ENCODE assay signal across 11 mouse cellular contexts in the genomic region with DNA sequence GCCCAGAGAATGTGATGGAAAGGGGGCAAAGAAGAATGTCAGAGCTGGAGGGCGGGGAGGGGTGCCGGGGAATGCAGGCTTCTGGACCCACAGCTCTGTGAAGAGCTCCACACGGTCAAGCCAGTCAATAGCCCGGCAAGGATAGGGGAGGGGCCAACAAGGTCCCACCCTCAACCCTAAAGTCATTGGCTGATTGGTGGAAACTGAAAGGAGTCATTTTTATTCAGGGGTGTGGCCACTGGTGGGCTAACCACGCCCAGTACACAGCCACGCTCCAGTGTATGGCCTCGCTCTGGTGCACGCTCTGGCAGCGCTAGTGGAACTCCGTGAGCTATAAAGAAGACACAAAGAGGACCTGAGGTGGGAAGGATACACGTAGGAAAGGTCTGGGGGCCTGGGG. TPM values are rescaled to one million over a fixed set of nuclear protein-coding genes. Genes with fewer than 3 reads are reported as not detected.
DNase-seq lines count a peak whose midpoint lies in the region; ATAC-seq and TF ChIP-seq lines count a peak whose summit lies in the region.
"Had no signal": no experiment of that assay in that cellular context is flagged by ENCODE, and none has a peak within 500 bp of the region (broad histone marks: within the 10 kb centered on the region; RNA-seq: fewer than 3 reads in every experiment).

No protein-coding gene starts in this region.

- ATAC-seq in midbrain, embryonic 15.5 days (replicated peaks), result no peak
- peak; percentile 28; the same call in 1 of the 2 replicates for ATAC-seq in intestine, postnatal 0 days
- ATAC-seq in stomach, embryonic 16.5 days (ENCODE audit: insufficient read depth, low FRiP score), result peak; percentile 46; the same call in 1 of the 2 replicates
- no peak for ATAC-seq in monocyte, adult 5-6 weeks (replicated peaks; ENCODE audit: insufficient number of reproducible peaks, low FRiP score, low TSS enrichment, poor library complexity, severe bottlenecking)
- ATAC-seq: activated CD4-positive, CD25-positive, alpha-beta regulatory T cell, adult 4 months had no signal

- H3K9ac ChIP-seq in midbrain, embryonic 15.5 days, result no peak overlapping the region
- H3K9ac ChIP-seq in intestine, postnatal 0 days (ENCODE audit: low read depth, low read length), result no peak overlapping the region
- H3K9ac ChIP-seq in stomach, embryonic 16.5 days (ENCODE audit: low read length), result no peak overlapping the region
- H3K9ac ChIP-seq: embryonic facial prominence, embryonic 15.5 days had no signal

- 23% methylated on average over 11 of the region's 11 CpGs for WGBS in midbrain, embryonic 10.5 days
- WGBS in midbrain, embryonic 15.5 days, result 28% methylated on average over 11 of the region's 11 CpGs
- 20% methylated on average over 11 of the region's 11 CpGs for WGBS in embryonic facial prominence, embryonic 10.5 days
- 21% methylated on average over 11 of the region's 11 CpGs for WGBS in intestine, postnatal 0 days
- 14% methylated on average over 11 of the region's 11 CpGs for WGBS in stomach, embryonic 16.5 days

- H3K4me2 ChIP-seq in midbrain, embryonic 15.5 days, result no peak overlapping the region
- H3K4me2 ChIP-seq in intestine, postnatal 0 days (replicated peaks; ENCODE audit: low read depth), result no peak overlapping the region
- no peak overlapping the region for H3K4me2 ChIP-seq in stomach, embryonic 16.5 days (ENCODE audit: low read depth, low read length)
- H3K4me2 ChIP-seq: embryonic facial prominence, embryonic 15.5 days had no signal

- H3K4me3 ChIP-seq in midbrain, embryonic 10.5 days, result no peak overlapping the region
- H3K4me3 ChIP-seq in midbrain, embryonic 15.5 days, result no peak overlapping the region
- H3K4me3 ChIP-seq in embryonic facial prominence, embryonic 10.5 days, result no peak overlapping the region
- no peak overlapping the region for H3K4me3 ChIP-seq in intestine, postnatal 0 days (ENCODE audit: low read depth, low read length)
- H3K4me3 ChIP-seq in stomach, embryonic 16.5 days (replicated peaks; ENCODE audit: low read length), result no peak overlapping the region
- H3K4me3 ChIP-seq: embryonic facial prominence, embryonic 15.5 days had no signal

- DNase-seq in midbrain, embryonic 10.5 days (ENCODE audit: low spot score), result peak; percentile 63
- peak; percentile 66 for DNase-seq in embryonic facial prominence, embryonic 10.5 days (ENCODE audit: low spot score)
- DNase-seq in thymus, adult 18-20 months, result no peak

- H3K27ac ChIP-seq in midbrain, embryonic 10.5 days (replicated peaks), result no peak overlapping the region
- H3K27ac ChIP-seq in midbrain, embryonic 15.5 days, result no peak overlapping the region
- H3K27ac ChIP-seq in embryonic facial prominence, embryonic 10.5 days (replicated peaks), result no peak overlapping the region
- H3K27ac ChIP-seq in intestine, postnatal 0 days (ENCODE audit: low read depth, low read length), result no peak overlapping the region
- H3K27ac ChIP-seq in stomach, embryonic 16.5 days (ENCODE audit: low read length), result no peak overlapping the region
- H3K27ac ChIP-seq: embryonic facial prominence, embryonic 15.5 days had no signal

- no peak for TF ChIP-seq CTCF in intestine, postnatal 0 days (IDR thresholded peaks at IDR 0.05; ENCODE audit: low read depth)

- no peaks in the 10 kb centered on the region for H3K9me3 ChIP-seq in midbrain, embryonic 10.5 days (replicated peaks)
- no peaks in the 10 kb centered on the region for H3K9me3 ChIP-seq in midbrain, embryonic 15.5 days
- H3K9me3 ChIP-seq in embryonic facial prominence, embryonic 10.5 days, result no peaks in the 10 kb centered on the region
- no peaks in the 10 kb centered on the region for H3K9me3 ChIP-seq in intestine, postnatal 0 days (ENCODE audit: control insufficient read depth)
- H3K9me3 ChIP-seq in stomach, embryonic 16.5 days (replicated peaks; ENCODE audit: control insufficient read depth, low read length), result no peaks in the 10 kb centered on the region
- H3K9me3 ChIP-seq: embryonic facial prominence, embryonic 15.5 days had no signal

- H3K36me3 ChIP-seq in midbrain, embryonic 10.5 days, result no peaks in the 10 kb centered on the region
- H3K36me3 ChIP-seq in midbrain, embryonic 15.5 days (replicated peaks), result no peaks in the 10 kb centered on the region
- H3K36me3 ChIP-seq in embryonic facial prominence, embryonic 10.5 days (replicated peaks), result no peaks in the 10 kb centered on the region
- no peaks in the 10 kb centered on the region for H3K36me3 ChIP-seq in intestine, postnatal 0 days (ENCODE audit: control insufficient read depth, insufficient read depth)
- H3K36me3 ChIP-seq in stomach, embryonic 16.5 days (ENCODE audit: control insufficient read depth, insufficient read depth, low read length), result no peaks in the 10 kb centered on the region
- H3K36me3 ChIP-seq: embryonic facial prominence, embryonic 15.5 days had no signal

- H3K27me3 ChIP-seq in midbrain, embryonic 10.5 days (ENCODE audit: low read depth, poor library complexity, severe bottlenecking), result peaks cover 100% of the 10 kb centered on the region
- peaks cover 44% of the 10 kb centered on the region for H3K27me3 ChIP-seq in midbrain, embryonic 15.5 days (replicated peaks)
- peaks cover 100% of the 10 kb centered on the region for H3K27me3 ChIP-seq in embryonic facial prominence, embryonic 10.5 days (replicated peaks; ENCODE audit: low read depth, poor library complexity, severe bottlenecking)
- peaks cover 74% of the 10 kb centered on the region for H3K27me3 ChIP-seq in intestine, postnatal 0 days (replicated peaks; ENCODE audit: control insufficient read depth, insufficient read depth, low read length)
- H3K27me3 ChIP-seq in stomach, embryonic 16.5 days (ENCODE audit: control insufficient read depth, insufficient read depth, low read length), result peaks cover 90% of the 10 kb centered on the region

- H3K4me1 ChIP-seq in midbrain, embryonic 10.5 days, result peaks cover 51% of the 10 kb centered on the region
- 0 out of 2 replicates have a peak, but pooled peaks cover 9% of the 10 kb centered on the region for H3K4me1 ChIP-seq in midbrain, embryonic 15.5 days
- peaks cover 36% of the 10 kb centered on the region for H3K4me1 ChIP-seq in embryonic facial prominence, embryonic 10.5 days
- no peaks in the 10 kb centered on the region for H3K4me1 ChIP-seq in intestine, postnatal 0 days (replicated peaks; ENCODE audit: control insufficient read depth, insufficient read depth, low read length)
- 0 out of 2 replicates have a peak, but pooled peaks cover 2% of the 10 kb centered on the region for H3K4me1 ChIP-seq in stomach, embryonic 16.5 days (ENCODE audit: control insufficient read depth, insufficient read depth, low read length)

RNA-seq across cellular contexts. Expression of a gene that starts 23.2 kb away (rescaled TPM):
- polyA plus RNA-seq in midbrain, embryonic 10.5 days (2016; fragmentation: Nextera tagmentation; extraction: Ambion mirVana), result not detected in 2 replicates
- polyA plus RNA-seq in midbrain, embryonic 15.5 days (2015; fragmentation: Nextera tagmentation; extraction: Ambion mirVana), result not detected in 2 replicates
- polyA plus RNA-seq in embryonic facial prominence, embryonic 10.5 days (2016; fragmentation: Nextera tagmentation; extraction: Ambion mirVana), result not detected in 2 replicates
- not detected in 2 replicates for polyA plus RNA-seq in intestine, postnatal 0 days (2015; fragmentation: Nextera tagmentation; extraction: Ambion mirVana)
- not detected in 2 replicates for polyA plus RNA-seq in stomach, embryonic 16.5 days (2015; fragmentation: Nextera tagmentation; extraction: Ambion mirVana)
- not detected in 3 replicates for total RNA-seq in monocyte, adult 5-6 weeks (2017)
- total RNA-seq: liver, adult 2 months had no signal
- polyA plus RNA-seq: activated CD4-positive, CD25-positive, alpha-beta regulatory T cell, adult 4 months; embryonic facial prominence, embryonic 15.5 days; heart, embryonic 16.5 days; liver, adult 2 months had no signal

RNA-seq across cellular contexts. Expression of a gene that starts 58.3 kb away (rescaled TPM):
- polyA plus RNA-seq in midbrain, embryonic 10.5 days (2016; fragmentation: Nextera tagmentation; extraction: Ambion mirVana), result 6.4 and 8.1 TPM in 2 replicates
- polyA plus RNA-seq in midbrain, embryonic 15.5 days (2015; fragmentation: Nextera tagmentation; extraction: Ambion mirVana), result 5.5 and 6.3 TPM in 2 replicates
- polyA plus RNA-seq in embryonic facial prominence, embryonic 10.5 days (2016; fragmentation: Nextera tagmentation; extraction: Ambion mirVana), result 5.0 and 6.2 TPM in 2 replicates
- polyA plus RNA-seq in intestine, postnatal 0 days (2015; fragmentation: Nextera tagmentation; extraction: Ambion mirVana), result 3.6 and 4.6 TPM in 2 replicates
- polyA plus RNA-seq in stomach, embryonic 16.5 days (2015; fragmentation: Nextera tagmentation; extraction: Ambion mirVana), result 7.0 and 7.5 TPM in 2 replicates
- total RNA-seq in monocyte, adult 5-6 weeks (2017), result 17.7 to 21.3 TPM (median 20.5 TPM) in 3 replicates

Comparison
In these comparisons a context has a peak if more than half of its experiments do, and no peak if none do; other contexts are left out.
1. DNase-seq: peak in midbrain, embryonic 10.5 days (single experiment) and embryonic facial prominence, embryonic 10.5 days (single experiment); none in thymus, adult 18-20 months (0 of 2).
2. ATAC-seq: peak in intestine, postnatal 0 days (single experiment) and stomach, embryonic 16.5 days (single experiment); none in midbrain, embryonic 15.5 days (single experiment) and monocyte, adult 5-6 weeks (single experiment).